Mouse (Mus musculus) kidney, adult 2 months (tissue): ENCODE measurements around the gene Fry.

ENCODE experiments used
- CTCF ChIP-seq: fragments of 200-500 bp; conservative IDR thresholded peaks from 2 replicates; pipeline ENCODE4 v1.5.1; 2011; ENCODE audit warnings: low read depth, mild to moderate bottlenecking, control low read depth, low read length, moderate library complexity, mixed read lengths; ENCODE audit not compliant: insufficient read depth, insufficient read length
- POLR2A ChIP-seq: fragments of 200-500 bp; IDR thresholded peaks from one replicate; pipeline ENCODE4 v1.6.1; 2011; ENCODE audit warnings: low read depth, low read length, control low read depth

- TF ChIP-seq POLR2A (no peak), CTCF (no peak)
Measured at GRCm38 (mm10) chr5:150071738-150072137, 46.7 kb upstream of the Fry start.
